Mouse (Mus musculus) midbrain, postnatal 0 days (tissue): ENCODE measurements around the gene Vwa1. TPM values are rescaled to one million over a fixed set of nuclear protein-coding genes. Genes with fewer than 3 reads are reported as not detected.

ENCODE experiments used
- ATAC-seq: fragments of 200-750 bp; cut with Nextera tagmentation; 2 replicates; pipeline ENCODE4 v1.8.0; 2017; ENCODE audit warnings: moderate number of reproducible peaks, mild to moderate bottlenecking, moderate TSS enrichment, moderate library complexity; ENCODE audit not compliant: low FRiP score
- DNase-seq: peaks from one replicate; pipeline ENCODE4 v3.0.0-alpha.2; 2015; ENCODE audit warnings: low spot score
- H3K27ac ChIP-seq: fragments of 300-500 bp; sonication (generic); 2 replicates; pipeline ENCODE4 v1.5.1; 2014; ENCODE audit warnings: low read depth, mild to moderate bottlenecking, low read length, mixed read lengths
- H3K27me3 ChIP-seq: fragments of 300-500 bp; sonication (generic); 2 replicates; pipeline ENCODE4 v1.6.1; 2014; ENCODE audit warnings: low read length, control low read depth, mixed read lengths; ENCODE audit not compliant: insufficient read depth
- H3K36me3 ChIP-seq: fragments of 300-500 bp; sonication (generic); 2 replicates; pipeline ENCODE4 v1.6.1; 2014; ENCODE audit warnings: low read length, control low read depth, mixed read lengths; ENCODE audit not compliant: insufficient read depth
- H3K4me1 ChIP-seq: fragments of 300-500 bp; sonication (generic); 2 replicates; pipeline ENCODE4 v1.6.1; 2014; ENCODE audit warnings: mild to moderate bottlenecking, control low read depth, antibody characterized with exemption, low read length, mixed read lengths; ENCODE audit not compliant: insufficient read depth
- H3K4me2 ChIP-seq: fragments of 300-500 bp; sonication (generic); 2 replicates; pipeline ENCODE4 v1.6.1; 2014; ENCODE audit warnings: low read depth, mild to moderate bottlenecking, low read length, mixed read lengths; ENCODE audit not compliant: poor library complexity, severe bottlenecking
- H3K4me3 ChIP-seq: fragments of 300-500 bp; sonication (generic); 2 replicates; pipeline ENCODE4 v1.5.1; 2014; ENCODE audit warnings: low read depth, mild to moderate bottlenecking, low read length, moderate library complexity
- H3K9ac ChIP-seq: fragments of 300-500 bp; sonication (generic); replicated peaks from 2 replicates; pipeline ENCODE4 v1.6.1; 2014; ENCODE audit warnings: mild to moderate bottlenecking, low read length, moderate library complexity, mixed read lengths; ENCODE audit not compliant: poor library complexity, severe bottlenecking
- H3K9me3 ChIP-seq: fragments of 300-500 bp; sonication (generic); 2 replicates; pipeline ENCODE4 v1.6.1; 2016; ENCODE audit warnings: low read length, control low read depth
- CTCF ChIP-seq: IDR thresholded peaks from 2 replicates; pipeline ENCODE4 v1.5.1; 2016; ENCODE audit warnings: antibody characterized with exemption, mild to moderate bottlenecking
- WGBS: fragments of 180-500 bp; shearing (Covaris S2); extraction: QIAGEN DNeasy Blood & Tissue Kit; methylation state at CpG from one replicate; pipeline ENCODE4 v1.1.7; 2014; 5-methylcytosine and 5-hydroxymethylcytosine counted together
- polyA plus RNA-seq: library from polyadenylated mRNA; unstranded; fragments of >200 nt; fragmentation: Nextera tagmentation; extraction: Ambion mirVana; gene quantifications from 2 replicates; pipeline ENCODE4 v1.2.1, GENCODE M21; 2015
- total RNA-seq: library from RNA; depleted of rRNA; stranded (reverse); fragments of >200 nt; gene quantifications from 2 replicates; pipeline ENCODE4 v1.2.3, GENCODE M21; 2014

Vwa1 gene
- total and polyA plus RNA-seq, 2 experiments from 2014 or later, result 25.5 to 42.5 TPM

- no peak for DNase-seq
- no peak for ATAC-seq
- Histone ChIP-seq H3K27me3 (no peaks in the 10 kb centered on the region), H3K4me2 (peak overlapping the region; percentile 78), H3K9me3 (no peaks in the 10 kb centered on the region), H3K27ac (no peak overlapping the region), H3K4me3 (no peak overlapping the region), H3K4me1 (peaks cover 6% of the 10 kb centered on the region; the same call in 1 of the 2 replicates), H3K36me3 (no peaks in the 10 kb centered on the region), H3K9ac (peak overlapping the region; percentile 42)
- 86% methylated on average over 10 of the region's 10 CpGs for WGBS
- TF ChIP-seq CTCF, result no peak
Measured at GRCm38 (mm10) chr4:155785246-155785645, 10.7 kb upstream of the Vwa1 start.

- peak; percentile 82 for TF ChIP-seq CTCF
Measured at GRCm38 (mm10) chr4:155784081-155784701, 9.7 kb upstream of the Vwa1 start.

GRCm38 (mm10) chr4:155783486-155784080 lies 9.1 kb upstream of the Vwa1 start:
- peak overlapping the region; percentile 88 for H3K9ac ChIP-seq
- peak; percentile 28; the same call in 1 of the 2 replicates for ATAC-seq
- no peaks in the 10 kb centered on the region for H3K27me3 ChIP-seq
- H3K36me3 ChIP-seq, result no peaks in the 10 kb centered on the region
- no peaks in the 10 kb centered on the region for H3K9me3 ChIP-seq
- H3K27ac ChIP-seq, result peak overlapping the region; percentile 91
- H3K4me3 ChIP-seq, result peak overlapping the region; percentile 67
- TF ChIP-seq CTCF, result no peak
- peak overlapping the region; percentile 78 for H3K4me2 ChIP-seq
- H3K4me1 ChIP-seq, result peaks cover 6% of the 10 kb centered on the region; the same call in 1 of the 2 replicates
- 34% methylated on average over 16 of the region's 16 CpGs for WGBS
- DNase-seq, result no peak

More at GRCm38 (mm10) chr4:155784081-155784701, 9.7 kb upstream of the Vwa1 start:
- peaks cover 6% of the 10 kb centered on the region; the same call in 1 of the 2 replicates for H3K4me1 ChIP-seq
- peak overlapping the region; percentile 88 for H3K9ac ChIP-seq
- DNase-seq (peak; percentile 91), ATAC-seq (peak; percentile 89)
- no peaks in the 10 kb centered on the region for H3K9me3 ChIP-seq
- no peaks in the 10 kb centered on the region for H3K36me3 ChIP-seq
- WGBS, result under 1% methylated on average over 52 of the region's 52 CpGs
- peak overlapping the region; percentile 78 for H3K4me2 ChIP-seq
- no peaks in the 10 kb centered on the region for H3K27me3 ChIP-seq
- peak overlapping the region; percentile 67 for H3K4me3 ChIP-seq
- peak overlapping the region; percentile 91 for H3K27ac ChIP-seq

GRCm38 (mm10) chr4:155780895-155781294 lies 6.4 kb upstream of the Vwa1 start:
- no peak overlapping the region for H3K9ac ChIP-seq
- no peaks in the 10 kb centered on the region for H3K36me3 ChIP-seq
- no peak overlapping the region for H3K4me3 ChIP-seq
- H3K27me3 ChIP-seq, result no peaks in the 10 kb centered on the region
- H3K4me2 ChIP-seq, result no peak overlapping the region
- H3K27ac ChIP-seq, result no peak overlapping the region
- H3K9me3 ChIP-seq, result no peaks in the 10 kb centered on the region
- ATAC-seq (no peak), DNase-seq (peak; percentile 49)
- 27% methylated on average over 6 of the region's 6 CpGs for WGBS
- H3K4me1 ChIP-seq, result peaks cover 6% of the 10 kb centered on the region; the same call in 1 of the 2 replicates
- TF ChIP-seq CTCF, result no peak

- no peak overlapping the region for H3K4me2 ChIP-seq
- no peaks in the 10 kb centered on the region for H3K36me3 ChIP-seq
- no peak overlapping the region for H3K4me3 ChIP-seq
- ATAC-seq (no peak), DNase-seq (no peak)
- H3K9ac ChIP-seq, result no peak overlapping the region
- TF ChIP-seq CTCF, result no peak
- H3K9me3 ChIP-seq, result no peaks in the 10 kb centered on the region
- 78% methylated on average over 4 of the region's 4 CpGs for WGBS
- H3K27me3 ChIP-seq, result no peaks in the 10 kb centered on the region
- no peak overlapping the region for H3K27ac ChIP-seq
- H3K4me1 ChIP-seq, result peaks cover 6% of the 10 kb centered on the region; the same call in 1 of the 2 replicates
Measured at GRCm38 (mm10) chr4:155779498-155779897, 5.0 kb upstream of the Vwa1 start.

GRCm38 (mm10) chr4:155777816-155778215 lies 3.3 kb upstream of the Vwa1 start:
- TF ChIP-seq CTCF, result no peak
- H3K27ac ChIP-seq, result no peak overlapping the region
- no peaks in the 10 kb centered on the region for H3K27me3 ChIP-seq
- no peaks in the 10 kb centered on the region for H3K36me3 ChIP-seq
- H3K4me2 ChIP-seq, result no peak overlapping the region
- 78% methylated on average over 2 of the region's 2 CpGs for WGBS
- H3K4me1 ChIP-seq, result peaks cover 4% of the 10 kb centered on the region; the same call in 1 of the 2 replicates
- ATAC-seq, result no peak
- DNase-seq, result no peak
- H3K9me3 ChIP-seq, result no peaks in the 10 kb centered on the region
- no peak overlapping the region for H3K9ac ChIP-seq
- no peak overlapping the region for H3K4me3 ChIP-seq
